Mouse (Mus musculus) B cell, adult 2 months (primary cell): ENCODE data around the gene Myl10.
"Not testable (repeated sequence)": the region's sequence is repeated elsewhere in the genome, so short reads cannot be mapped to it uniquely, and the experiment has no call there.

Source experiments
- DNase-seq, 2 experiments: peaks; one replicate each; pipeline ENCODE4 v3.0.0; 2022

The Myl10 gene

DNA sequence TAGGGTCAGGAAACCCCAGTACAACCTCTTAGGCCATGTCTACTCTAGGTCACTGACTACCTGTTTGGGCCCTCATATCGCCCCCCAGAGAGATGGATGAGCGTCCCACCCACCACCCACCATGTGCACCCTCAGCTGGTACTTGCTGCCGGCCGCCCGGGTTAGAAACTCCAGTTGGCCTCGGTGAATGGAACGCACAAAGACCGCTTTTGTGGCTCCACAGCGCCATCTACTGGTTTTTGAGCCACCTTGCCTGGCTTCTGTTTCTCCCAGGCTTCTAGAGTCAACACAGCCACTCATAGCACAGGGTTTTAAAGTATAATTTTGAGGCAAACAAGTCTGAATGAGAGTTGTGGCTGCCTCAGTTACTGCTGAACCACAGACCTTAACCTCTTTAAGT, 13.9 kb downstream of the Myl10 start:
- peak; percentile 82 to 83 for DNase-seq

DNA sequence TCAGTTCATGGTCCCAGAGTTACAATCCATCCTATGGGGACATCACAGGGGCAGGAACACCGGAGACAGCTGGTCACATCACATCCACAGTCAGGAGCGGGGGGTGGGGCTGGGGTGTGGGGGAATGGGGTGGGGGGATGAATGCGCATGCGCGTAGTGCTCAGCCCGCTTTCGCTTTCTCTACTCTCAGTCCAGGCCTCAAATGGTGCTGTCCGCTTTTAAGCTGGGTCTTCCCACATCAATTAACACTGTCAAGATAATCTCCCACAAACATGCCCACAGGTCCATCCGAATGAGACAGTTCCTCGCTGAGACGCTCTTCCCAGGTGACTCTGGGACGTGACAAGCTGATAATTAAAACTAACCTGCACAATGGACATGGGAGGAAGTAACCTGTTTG, 15.2 kb downstream of the Myl10 start:
- DNase-seq: no peak

DNA sequence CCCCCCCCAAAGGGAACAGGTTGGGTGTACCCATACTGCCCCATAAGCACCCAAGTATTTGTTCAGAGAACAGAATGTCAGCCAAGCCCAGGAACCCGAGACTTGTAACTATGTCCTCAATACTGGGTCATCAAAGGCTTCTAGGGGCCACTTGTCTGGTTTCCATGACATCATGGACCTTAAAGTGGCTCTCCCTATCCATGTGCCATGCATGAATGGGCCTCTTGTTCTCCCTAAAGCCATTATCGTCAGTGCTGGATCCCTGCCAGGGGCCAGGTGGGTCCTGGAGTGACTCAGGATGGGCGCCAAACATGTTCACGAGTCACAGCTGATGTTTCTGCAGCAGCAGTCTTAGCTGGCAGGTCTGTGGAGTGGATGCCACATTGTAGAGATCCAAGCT, 17.8 kb downstream of the Myl10 start:
- DNase-seq: no peak

DNA sequence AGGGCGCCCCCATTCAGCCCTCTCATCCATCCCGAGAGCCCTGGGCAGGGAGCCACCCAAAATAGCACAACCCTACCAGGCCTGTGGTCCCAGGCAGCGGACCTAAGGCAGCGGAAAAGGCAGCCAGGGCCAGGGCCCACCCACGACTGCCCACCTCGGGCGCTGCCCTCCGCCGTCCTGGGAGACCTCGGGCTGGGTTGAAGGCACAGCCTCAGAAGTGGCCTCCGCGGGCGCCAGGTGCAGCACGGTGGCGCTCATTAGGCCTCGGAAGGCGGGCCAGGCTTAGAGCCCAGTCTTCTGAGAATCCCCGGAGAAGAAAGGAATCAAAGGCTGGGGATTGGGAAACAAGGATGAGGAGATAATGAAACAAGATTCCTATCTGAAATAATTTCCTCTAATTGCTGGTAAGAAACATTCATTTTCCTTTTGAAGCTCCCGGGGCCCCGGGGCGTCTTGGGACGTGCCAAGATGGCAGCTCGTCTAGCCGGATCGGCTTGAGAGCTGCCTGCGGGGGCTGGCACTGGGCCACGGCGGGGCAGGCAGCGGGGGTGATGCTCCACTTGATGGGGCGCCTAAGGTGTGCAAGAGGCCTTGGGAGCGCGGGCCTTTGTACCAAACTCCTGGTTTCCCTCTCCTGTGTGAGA, 21.4 kb downstream of the Myl10 start:
- no peak for DNase-seq

DNA sequence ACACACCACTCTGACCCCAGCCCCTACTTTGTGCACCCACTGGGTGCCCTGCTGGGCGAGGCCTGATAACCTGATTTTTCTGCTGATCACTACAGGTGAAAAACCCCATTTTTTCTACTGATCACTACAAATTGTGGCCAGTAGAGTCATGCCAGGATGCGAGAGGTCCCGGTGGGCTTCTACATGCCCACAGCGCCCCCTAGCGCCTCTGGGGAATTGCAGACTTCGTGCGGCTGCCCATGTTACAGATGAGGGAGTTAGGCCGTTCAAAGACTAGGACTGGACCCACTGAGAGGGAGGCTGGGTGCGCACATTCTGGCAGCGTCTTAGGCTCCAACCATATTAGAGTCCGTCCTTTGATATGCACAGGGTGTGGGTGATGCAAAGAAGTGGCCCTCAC, 21.9 kb downstream of the Myl10 start:
- DNase-seq: peak; percentile 71

DNA sequence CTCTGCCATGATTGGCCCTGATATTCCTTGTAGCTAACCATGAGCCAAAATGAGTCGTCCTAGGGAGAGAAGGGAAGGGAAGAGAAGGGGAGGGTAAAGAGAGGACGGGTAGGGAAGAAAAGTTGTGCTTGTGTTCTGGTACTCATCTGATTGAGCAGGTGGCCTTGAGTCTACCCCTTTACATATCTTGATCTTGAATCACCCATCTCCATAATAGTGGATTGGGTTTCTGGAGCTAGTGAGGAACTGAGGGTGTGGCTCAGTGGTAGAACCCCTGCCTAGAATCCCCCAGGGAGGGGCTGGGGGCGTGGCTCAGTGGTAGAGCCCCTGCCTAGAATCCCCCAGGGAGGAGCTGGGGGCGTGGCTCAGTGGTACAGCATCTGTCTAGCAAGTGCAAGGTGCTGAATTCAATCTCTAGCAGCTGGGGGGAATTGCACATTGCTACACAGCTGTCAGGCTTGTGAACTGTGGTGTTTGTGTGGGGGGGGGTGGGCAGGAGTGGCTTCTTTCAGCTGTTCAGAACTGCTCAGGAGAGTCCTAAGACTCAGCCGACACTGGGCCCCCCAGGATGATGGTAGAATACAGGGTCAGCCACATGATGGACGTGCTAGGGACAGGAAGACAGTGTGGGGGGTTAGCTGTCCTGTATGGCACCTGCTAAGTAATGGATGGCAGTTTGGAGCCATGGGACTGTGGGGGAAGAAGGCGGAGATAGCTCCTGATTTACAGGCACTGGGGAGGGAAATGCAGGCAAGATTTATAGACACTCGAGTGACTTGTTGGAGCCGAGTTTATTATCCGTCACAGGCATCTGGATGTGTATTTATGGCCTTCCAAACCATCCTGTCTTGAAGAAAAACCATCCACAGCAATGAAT, 24.0 kb downstream of the Myl10 start:
- DNase-seq: no peak

DNA sequence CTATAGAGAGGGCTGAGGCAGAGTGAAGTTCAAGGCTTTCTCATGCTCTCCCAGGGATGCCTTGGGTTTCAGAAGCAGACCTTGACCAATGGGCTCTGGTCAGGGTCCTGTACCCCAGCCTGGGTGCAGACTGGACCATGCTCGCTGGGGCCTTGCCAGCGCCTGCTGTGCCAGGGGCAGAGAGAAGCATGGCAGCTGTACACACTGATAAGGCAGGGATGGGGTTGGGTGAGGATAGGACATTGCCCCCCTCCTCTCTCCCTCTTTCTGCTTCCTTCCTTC, 24.6 kb downstream of the Myl10 start:
- no peak for DNase-seq

DNA sequence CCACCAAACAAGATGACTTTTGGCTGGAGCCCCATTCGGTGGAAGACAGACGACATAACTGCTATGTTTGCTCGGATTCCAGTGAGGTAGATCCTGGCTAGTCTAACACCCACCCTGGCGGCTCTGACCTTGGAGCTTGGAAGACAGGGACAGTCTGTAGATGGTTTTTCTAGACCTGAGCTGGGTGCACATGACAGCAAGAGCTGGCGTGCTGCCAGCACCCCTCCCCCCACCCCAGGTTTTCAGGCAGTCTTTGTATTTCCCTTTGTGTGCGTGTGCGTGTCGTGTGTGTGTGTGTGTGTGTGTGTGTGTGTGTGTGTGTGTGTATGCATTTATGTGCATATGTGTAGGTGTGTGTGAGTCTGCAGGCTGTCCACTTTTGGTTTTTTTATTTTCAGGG, 25.7 kb downstream of the Myl10 start:
- no peak for DNase-seq

DNA sequence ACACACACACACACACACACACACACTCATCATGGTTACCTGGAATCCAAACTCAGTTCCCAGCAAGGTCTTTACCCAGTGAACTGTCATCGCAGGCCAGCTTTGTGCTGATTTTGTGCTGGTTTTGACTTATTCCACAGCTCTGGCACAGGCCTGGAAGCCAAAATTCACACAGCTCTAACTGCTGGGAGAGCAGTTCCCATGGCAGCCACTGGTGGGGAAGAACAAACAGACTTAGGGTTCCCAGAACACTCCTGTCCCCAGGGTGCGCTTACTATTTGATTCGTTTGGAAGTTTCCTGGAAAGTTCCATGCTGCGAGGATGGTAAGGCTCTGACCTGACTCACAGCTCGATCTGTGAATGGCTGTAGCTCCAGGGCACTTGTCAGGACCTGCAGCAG, 28.6 kb downstream of the Myl10 start:
- no peak for DNase-seq

DNA sequence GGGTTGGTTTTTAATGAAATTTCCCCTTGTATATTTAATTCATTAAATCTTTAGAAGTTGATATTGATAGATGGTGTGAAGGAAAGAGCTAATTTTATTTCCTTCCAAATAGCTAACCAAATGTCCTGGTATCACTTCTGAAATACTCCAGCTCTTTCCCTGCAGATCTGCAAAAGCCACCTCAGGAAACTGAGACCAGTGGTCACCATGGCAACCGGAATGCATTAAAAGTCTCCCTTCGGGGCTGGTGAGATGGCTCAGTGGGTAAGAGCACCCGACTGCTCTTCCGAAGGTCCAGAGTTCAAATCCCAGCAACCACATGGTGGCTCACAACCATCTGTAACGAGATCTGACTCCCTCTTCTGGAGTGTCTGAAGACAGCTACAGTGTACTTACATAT, 33.3 kb downstream of the Myl10 start:
- not testable (repeated sequence) for DNase-seq

DNA sequence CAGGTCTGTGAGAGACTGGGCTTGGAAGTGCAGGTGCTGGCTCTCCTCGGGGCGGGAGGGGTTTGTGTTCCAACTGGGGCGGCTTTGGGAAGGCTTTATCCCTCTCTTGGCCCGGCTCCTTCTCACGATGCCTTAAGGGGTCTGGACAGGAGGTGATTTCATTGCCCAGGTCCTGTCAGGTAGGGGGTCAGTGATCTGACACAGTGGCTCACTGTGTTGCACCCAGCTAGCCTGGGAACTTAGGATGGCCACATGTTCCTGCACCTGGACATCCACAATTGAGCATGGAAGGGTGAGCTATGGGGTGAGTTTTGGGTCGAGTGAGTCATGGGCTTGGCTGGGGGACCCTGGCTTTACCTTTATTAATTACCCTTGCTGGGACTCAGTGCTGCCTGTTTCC, 46.0 kb downstream of the Myl10 start:
- no peak for DNase-seq

DNA sequence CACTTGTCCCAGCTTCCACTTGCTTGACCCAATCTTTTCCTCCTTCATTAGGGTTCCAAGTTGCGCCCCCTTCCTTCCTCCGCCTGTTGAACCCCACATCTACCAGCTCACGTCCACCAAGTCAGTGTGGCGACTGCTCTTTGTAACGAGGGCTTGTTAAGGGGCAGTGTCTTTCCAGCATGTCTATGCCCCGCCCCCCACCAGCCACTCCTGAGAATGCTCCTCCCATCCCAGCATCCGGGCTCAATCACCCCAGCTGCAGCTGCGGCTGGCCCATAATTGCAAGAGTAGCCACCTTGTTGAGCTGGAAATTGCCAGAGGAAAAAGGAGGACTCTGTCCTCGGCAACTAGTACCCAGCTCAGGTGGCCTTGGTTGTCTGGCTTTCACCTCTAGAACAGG, 53.6 kb downstream of the Myl10 start:
- DNase-seq: no peak
